In the genomic region with DNA sequence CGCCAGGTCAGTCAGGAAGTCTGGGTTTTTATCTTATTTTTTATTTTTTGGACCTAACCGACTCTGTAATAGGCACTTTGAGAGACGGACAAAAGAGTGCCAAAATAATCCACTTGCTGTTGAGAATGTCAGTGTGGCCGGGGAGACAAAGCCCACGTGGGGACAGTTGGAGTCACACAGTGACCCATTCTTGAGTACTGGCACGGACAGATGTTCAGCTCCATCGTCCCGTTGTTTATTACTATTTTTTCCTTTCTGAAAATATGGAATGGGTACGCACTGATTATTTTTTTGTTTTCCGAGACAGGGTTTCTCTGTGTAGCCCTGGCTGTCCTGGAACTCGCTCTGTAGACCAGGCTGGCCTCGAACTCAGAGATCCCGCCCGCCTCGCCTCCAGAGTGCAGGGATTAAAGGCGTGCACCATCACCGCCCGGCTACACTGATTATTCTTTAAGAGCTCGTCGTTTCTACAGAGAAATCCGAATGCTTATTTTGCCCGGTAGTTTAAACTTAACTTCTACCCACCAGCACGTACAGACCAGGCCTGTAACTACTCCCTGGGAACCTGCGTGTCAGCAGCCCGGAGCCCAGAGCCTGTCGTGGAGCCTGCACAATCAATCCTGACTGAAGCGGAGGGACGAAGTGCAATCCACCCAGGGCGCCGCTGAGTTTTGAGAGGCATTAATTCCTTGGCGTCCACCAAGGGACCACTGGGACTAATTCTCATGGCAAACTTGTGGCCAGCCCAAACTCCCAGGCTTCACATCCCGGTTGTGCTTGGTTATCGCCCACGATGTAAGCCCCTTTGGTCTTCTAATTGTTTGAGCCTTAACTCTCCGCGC, we compare ENCODE assay signal across 7 mouse cellular contexts. TPM values are rescaled to one million over a fixed set of nuclear protein-coding genes. Genes with fewer than 3 reads are reported as not detected.
A peak's percentile ranks its signal among the peaks of the same experiment; 100 is the strongest.
DNase-seq lines count a peak whose midpoint lies in the region; ATAC-seq lines count a peak whose summit lies in the region.

No protein-coding gene starts in this region.

- DNase-seq in right cerebral cortex, postnatal 14 days, result peak; percentile 10
- no peak for DNase-seq in right cerebral cortex, postnatal 25 days
- peak; percentile 12 for DNase-seq in cerebellum, adult 11-12 months
- peak; percentile 25 to 34 for DNase-seq in kidney, postnatal 4 days
- no peak for DNase-seq in yolk sac, embryonic 10.5 days (ENCODE audit: low spot score)

- H3K27ac ChIP-seq in forebrain, embryonic 13.5 days, result peak overlapping the region; percentile 84
- peak overlapping the region; percentile 90 for H3K27ac ChIP-seq in midbrain, embryonic 15.5 days

- H3K36me3 ChIP-seq in forebrain, embryonic 13.5 days (ENCODE audit: poor library complexity, severe bottlenecking), result peaks cover 17% of the 10 kb centered on the region
- no peaks in the 10 kb centered on the region; the same call in 1 of the 2 replicates for H3K36me3 ChIP-seq in midbrain, embryonic 15.5 days (replicated peaks)

- peak overlapping the region; percentile 94 for H3K4me3 ChIP-seq in forebrain, embryonic 13.5 days
- peak overlapping the region; percentile 94 for H3K4me3 ChIP-seq in midbrain, embryonic 15.5 days

- ATAC-seq in forebrain, embryonic 13.5 days, result peak; percentile 36
- peak; percentile 43 for ATAC-seq in midbrain, embryonic 15.5 days (replicated peaks)

- peak overlapping the region; percentile 95 for H3K9ac ChIP-seq in forebrain, embryonic 13.5 days
- H3K9ac ChIP-seq in midbrain, embryonic 15.5 days, result peak overlapping the region; percentile 98

- H3K4me2 ChIP-seq in forebrain, embryonic 13.5 days, result peak overlapping the region; percentile 70
- peak overlapping the region; percentile 75 for H3K4me2 ChIP-seq in midbrain, embryonic 15.5 days

- WGBS in forebrain, embryonic 13.5 days, result under 1% methylated on average over 36 of the region's 36 CpGs
- WGBS in midbrain, embryonic 15.5 days, result under 1% methylated on average over 36 of the region's 36 CpGs

- H3K27me3 ChIP-seq in forebrain, embryonic 13.5 days, result no peaks in the 10 kb centered on the region
- H3K27me3 ChIP-seq in midbrain, embryonic 15.5 days (replicated peaks), result no peaks in the 10 kb centered on the region

- H3K9me3 ChIP-seq in forebrain, embryonic 13.5 days (replicated peaks), result no peaks in the 10 kb centered on the region
- no peaks in the 10 kb centered on the region for H3K9me3 ChIP-seq in midbrain, embryonic 15.5 days

- H3K4me1 ChIP-seq in forebrain, embryonic 13.5 days, result peaks cover 44% of the 10 kb centered on the region
- H3K4me1 ChIP-seq in midbrain, embryonic 15.5 days, result peaks cover 45% of the 10 kb centered on the region

RNA-seq across cellular contexts. Expression of gene Pphln1, which starts 0.8 kb away (rescaled TPM):
- 60.1 and 63.9 TPM in 2 replicates for polyA plus RNA-seq in forebrain, embryonic 13.5 days (2015; fragmentation: Nextera tagmentation; extraction: Ambion mirVana)
- 40.2 and 42.1 TPM in 2 replicates for polyA plus RNA-seq in midbrain, embryonic 15.5 days (2015; fragmentation: Nextera tagmentation; extraction: Ambion mirVana)

RNA-seq across cellular contexts. Expression of gene Zcrb1, which starts 0.8 kb away (rescaled TPM):
- polyA plus RNA-seq in forebrain, embryonic 13.5 days (2015; fragmentation: Nextera tagmentation; extraction: Ambion mirVana), result 176 and 187 TPM in 2 replicates
- polyA plus RNA-seq in midbrain, embryonic 15.5 days (2015; fragmentation: Nextera tagmentation; extraction: Ambion mirVana), result 143 and 155 TPM in 2 replicates

Comparison
In these comparisons a context has a peak if more than half of its experiments do, and no peak if none do; other contexts are left out.
1. DNase-seq: peak in right cerebral cortex, postnatal 14 days (single experiment), cerebellum, adult 11-12 months (single experiment) and kidney, postnatal 4 days (2 of 2); none in right cerebral cortex, postnatal 25 days (single experiment) and yolk sac, embryonic 10.5 days (single experiment).